Mouse (Mus musculus): ENCODE results near the gene Pvr.

Pvr gene

DNA sequence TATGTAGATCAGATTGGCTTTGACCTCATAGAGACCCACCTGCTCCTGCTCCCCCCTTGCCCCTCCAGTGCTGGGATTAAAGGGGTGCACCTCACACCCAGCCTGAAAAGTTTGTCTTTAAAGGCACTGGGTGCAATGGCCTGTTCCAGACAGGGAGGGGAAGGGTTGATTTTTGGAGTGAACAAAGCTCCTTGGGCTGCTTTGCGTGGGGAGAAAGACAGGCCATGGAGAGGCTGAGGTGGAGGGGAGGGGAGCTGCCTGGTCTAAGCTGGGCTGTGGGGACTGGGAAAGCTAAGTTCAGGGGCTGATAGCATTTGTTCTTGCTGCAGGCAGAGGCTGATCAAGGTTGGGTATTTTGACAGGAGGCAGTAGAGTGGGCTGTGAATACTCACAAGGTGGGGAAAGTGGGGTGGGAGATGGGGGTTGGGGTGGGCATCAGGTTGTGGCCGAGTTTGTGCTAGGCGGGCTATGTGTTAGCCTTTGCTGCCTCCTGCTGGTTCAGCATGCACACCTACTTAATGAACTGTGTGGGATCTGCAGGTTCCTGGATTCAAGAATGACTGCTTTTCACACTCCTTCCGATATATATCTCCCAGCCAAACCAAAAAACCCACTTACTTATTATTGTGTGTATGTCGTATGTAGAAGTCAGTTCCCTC, 48.9 kb downstream of the Pvr start:
- peak; percentile 16 for DNase-seq (ENCODE audit: low read depth, low spot score)

DNA sequence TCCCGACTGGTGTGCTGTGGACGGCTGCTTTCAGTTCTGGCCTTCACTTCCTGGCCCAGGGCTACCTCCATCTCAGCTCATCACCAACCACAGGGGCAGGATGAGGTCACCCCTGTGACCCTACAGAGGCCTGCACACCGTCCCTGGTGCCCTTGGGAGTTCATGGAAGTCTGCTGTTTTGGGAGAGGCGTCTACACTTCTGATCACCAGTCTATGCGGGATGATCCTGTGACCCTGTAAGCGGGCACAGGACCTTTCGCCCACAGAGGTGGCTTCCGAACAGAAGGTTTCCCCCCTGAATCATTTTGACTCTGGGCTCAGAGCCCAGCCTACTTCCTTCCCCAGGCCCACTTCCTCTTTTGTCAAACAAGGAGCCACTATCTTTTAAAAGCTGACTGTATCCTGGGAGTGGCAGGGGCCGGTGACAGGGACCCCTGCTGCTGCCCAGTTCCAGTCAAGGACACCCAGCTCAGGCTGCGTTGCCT, 49.8 kb downstream of the Pvr start:
- DNase-seq (ENCODE audit: low read depth, low spot score), result no peak

DNA sequence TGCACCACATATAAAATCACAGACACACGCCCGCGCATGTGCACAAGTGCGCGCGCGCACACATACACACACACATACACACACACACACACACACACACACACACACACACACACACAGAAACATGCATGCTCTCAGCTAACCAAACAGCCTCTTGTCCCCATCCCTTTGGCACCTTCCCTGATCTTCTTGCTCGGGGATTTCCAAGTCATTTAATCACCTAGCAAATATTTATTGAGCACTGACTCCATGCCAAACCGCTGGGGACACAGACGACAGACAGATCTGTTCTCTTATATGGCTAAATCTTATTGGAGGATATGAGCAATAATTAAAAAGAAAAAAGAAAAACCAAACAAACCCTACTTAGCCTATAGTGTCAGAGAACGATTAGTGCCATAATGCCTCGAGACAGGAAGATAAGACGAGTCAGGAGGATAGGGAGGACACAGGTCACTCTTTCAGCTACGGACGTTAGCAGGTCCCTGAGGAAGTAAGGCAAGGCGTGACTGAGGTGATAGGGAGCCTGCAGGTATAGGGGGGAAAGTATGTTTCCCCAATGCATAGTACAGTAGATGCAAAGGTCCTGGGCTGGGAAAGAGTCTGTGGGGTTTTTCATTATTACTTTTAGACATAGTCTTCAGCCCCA, 53.1 kb downstream of the Pvr start:
- no peak for DNase-seq (ENCODE audit: low read depth, low spot score)

DNA sequence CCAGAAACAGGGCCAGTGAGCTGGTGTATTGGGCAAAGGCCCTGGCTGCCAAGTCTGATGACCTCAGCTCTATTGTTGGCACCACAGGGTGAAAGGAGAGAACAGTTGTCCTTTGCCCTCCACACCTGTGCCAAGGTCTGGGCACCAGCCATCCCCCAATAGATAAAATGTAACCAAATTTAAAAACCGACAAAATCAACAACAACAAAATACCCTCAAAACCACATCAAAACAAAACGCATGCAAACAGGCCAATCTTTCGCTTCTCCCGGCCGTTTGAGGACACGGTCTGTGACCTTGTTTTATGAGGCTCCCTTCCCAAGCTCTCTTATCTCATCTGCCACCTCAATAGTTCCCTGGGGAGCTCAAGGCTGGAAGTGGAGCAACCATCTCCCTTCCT, 54.5 kb downstream of the Pvr start:
- DNase-seq (ENCODE audit: low read depth, low spot score), result no peak

DNA sequence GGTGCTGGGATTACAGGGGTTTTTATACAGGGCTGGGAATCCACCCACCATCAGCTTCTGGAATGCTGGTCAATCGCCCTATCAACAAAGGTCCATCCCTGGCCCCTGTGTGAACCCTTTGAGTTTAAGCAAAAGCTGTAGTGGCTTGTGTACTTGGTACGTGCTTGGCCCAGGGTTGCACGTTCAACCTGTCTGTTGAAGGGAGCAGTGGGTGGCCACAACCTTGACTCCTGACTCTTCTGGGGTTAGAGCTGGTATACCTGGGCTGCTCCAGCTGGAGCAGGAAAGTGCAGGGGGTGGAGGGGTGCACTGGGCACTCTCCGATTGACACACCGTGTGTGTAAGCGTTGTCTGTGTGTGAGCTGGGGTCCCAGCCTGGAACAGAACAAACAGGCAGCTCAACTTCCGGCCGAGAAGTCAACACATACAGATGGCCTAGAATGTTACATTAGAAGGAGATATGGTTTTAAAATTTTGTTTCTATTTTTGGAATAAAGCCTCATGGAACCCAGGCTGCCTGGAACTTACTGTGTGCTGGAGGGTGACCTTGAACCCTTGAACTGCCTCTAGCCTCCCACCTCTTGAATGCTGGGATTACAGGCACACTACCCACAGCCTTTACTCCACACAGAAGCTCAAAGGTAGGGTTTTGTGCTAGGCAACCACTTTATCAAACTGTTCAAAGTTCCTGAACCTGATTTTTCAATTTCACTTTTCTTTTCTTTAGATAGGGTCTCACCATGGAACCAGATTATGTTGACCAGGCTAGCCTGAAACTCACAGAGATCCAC, 55.5 kb downstream of the Pvr start:
- DNase-seq (ENCODE audit: low read depth, low spot score), result no peak

DNA sequence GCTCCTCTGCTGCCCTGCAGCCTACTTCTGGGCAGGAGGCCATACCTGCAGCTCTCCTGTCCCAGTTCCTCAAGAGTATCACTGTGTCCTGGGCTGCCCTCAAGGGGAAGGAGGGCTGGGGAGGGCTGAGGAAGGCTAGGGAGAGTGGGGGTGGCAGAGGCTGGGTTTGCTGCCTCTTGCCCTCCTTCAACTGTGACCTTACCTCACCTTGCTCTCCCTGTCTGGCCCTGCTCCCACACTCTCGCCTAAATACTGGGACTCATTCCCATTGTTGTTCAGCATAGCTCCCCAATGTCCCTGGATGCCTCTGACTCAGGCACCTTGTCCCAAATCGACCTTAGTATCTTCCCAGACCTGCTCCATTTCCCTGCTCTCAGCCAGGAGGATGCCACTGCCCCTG, 56.7 kb downstream of the Pvr start:
- DNase-seq (ENCODE audit: low read depth, low spot score), result peak; percentile 46

DNA sequence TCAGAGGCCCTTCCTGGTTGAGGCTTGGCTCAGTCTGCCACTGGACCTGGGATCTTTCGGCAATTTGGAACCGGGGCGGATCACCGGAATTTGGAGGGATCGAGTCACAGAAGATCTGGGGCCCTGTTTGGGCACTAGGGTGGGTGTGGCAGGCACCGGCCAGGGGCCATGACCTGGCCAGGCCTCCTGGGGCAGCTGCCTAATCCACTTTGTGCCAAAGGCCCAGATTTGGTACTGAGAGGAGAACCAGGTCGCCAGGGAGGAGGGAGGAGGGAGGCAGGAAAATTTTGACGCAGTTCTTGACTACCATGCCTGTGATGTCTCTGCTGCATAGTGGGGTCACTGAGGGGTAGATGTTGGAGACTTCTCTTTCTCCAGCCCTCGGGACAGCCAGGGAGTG, 59.8 kb downstream of the Pvr start, which contains the start of gene Ceacam16:
TSS of gene Ceacam16 (minus strand) at position 101 of the 400 bp plus-strand sequence.
- no peak for DNase-seq (ENCODE audit: low read depth, low spot score)

DNA sequence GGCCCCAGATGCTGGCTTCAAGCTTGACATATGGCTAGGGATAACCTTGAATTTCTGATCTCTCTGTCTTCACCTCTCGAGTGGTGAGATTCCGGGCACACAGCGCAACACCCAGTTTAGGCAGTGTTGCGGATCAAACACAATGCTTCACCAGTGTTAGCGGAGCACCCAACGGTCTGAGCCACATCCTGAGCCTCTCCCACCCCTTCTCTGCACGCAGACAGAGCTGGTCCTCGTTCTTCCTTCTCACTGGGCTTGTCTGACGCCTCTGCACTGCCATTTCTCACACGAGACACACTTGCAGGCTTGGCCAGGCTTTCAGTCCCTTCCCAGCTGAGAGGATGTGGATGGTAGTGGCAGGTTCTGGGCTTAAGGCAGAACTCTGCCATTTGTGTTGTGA, 61.2 kb downstream of the Pvr start:
- no peak for DNase-seq (ENCODE audit: low read depth, low spot score)

DNA sequence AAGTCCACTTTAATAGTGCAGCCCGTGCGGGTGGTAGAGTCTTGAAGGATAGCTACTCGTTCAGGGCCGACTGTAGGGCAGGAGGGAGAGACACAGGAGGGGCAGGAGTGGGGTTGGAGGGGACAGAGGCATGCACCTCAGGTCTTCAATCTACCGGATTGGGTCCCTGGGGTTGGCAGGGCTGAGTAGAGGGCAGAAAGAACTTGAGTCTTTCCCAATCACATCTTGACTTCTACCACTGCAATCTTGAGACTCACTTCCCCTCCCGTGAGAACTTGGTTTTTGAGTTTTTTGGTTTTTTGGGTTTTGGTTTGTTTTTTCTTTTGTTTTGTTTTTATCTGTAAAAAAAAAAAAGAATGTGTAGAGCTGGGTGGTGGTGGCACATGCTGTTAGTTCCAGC, 64.7 kb downstream of the Pvr start:
- no peak for DNase-seq (ENCODE audit: low read depth, low spot score)

DNA sequence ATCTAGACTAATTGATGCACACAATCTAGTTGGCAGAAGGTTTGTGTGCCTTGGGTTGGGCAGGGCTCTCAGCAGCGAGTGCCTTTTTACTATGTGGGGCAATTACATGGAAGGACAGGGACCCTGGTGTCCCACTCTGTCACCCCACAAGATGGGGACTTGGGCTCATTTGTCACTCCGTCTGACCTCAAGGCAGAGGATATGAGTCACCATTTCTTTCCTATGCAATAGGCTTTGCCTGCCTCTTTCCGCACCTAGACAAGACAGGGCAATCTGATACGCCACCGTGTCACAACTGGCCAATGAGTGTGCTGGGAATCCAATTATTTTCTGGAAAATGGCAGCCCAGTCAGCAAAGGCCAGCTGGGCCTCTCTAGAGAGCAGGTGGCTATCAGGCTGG, 65.3 kb downstream of the Pvr start:
- DNase-seq (ENCODE audit: low read depth, low spot score), result no peak

All from brain, adult 2 months (tissue).